Mouse (Mus musculus): ENCODE measurements at regions not wholly inside any gene's neighbourhood (a gene's known extent, or its start where the extent isn't known, plus 50 kb on each side); places are given as distances from the start of the nearest gene placed in this dataset.
"Not testable (repeated sequence)": the region's sequence is repeated elsewhere in the genome, so short reads cannot be mapped to it uniquely, and the experiment has no call there.

- DNase-seq (ENCODE audit: low read depth, low spot score): no peak
Observed at GRCm38 (mm10) chr1:102062268-102062667, 2289.7 kb downstream of the Cntnap5b start.

- peak; percentile 35 for DNase-seq (ENCODE audit: low read depth, low spot score)
Observed at GRCm38 (mm10) chr1:102105658-102106057, 2333.1 kb downstream of the Cntnap5b start.

- peak; percentile 80 for DNase-seq (ENCODE audit: low read depth, low spot score)
Observed at GRCm38 (mm10) chr1:102139021-102139420, 2366.5 kb downstream of the Cntnap5b start.

- peak; percentile 64 for DNase-seq (ENCODE audit: low read depth, low spot score)
Observed at GRCm38 (mm10) chr1:102146368-102146767, 2373.8 kb downstream of the Cntnap5b start.

- DNase-seq (ENCODE audit: low read depth, low spot score): peak; percentile 19
Observed at GRCm38 (mm10) chr1:102166649-102167048, 2394.1 kb downstream of the Cntnap5b start.

GRCm38 (mm10) chr1:102170566-102171286 lies 2398.2 kb downstream of the Cntnap5b start:
- no peak for DNase-seq (ENCODE audit: low read depth, low spot score)

GRCm38 (mm10) chr1:102185925-102186324 lies 2413.4 kb downstream of the Cntnap5b start:
- peak; percentile 34 for DNase-seq (ENCODE audit: low read depth, low spot score)

GRCm38 (mm10) chr1:102235473-102235872 lies 2462.9 kb downstream of the Cntnap5b start:
- DNase-seq (ENCODE audit: low read depth, low spot score): peak; percentile 57

- DNase-seq (ENCODE audit: low read depth, low spot score): not testable (repeated sequence)
Observed at GRCm38 (mm10) chr1:102263126-102263860, 2490.7 kb downstream of the Cntnap5b start.

- not testable (repeated sequence) for DNase-seq (ENCODE audit: low read depth, low spot score)
Observed at GRCm38 (mm10) chr1:102264457-102264856, 2491.9 kb downstream of the Cntnap5b start.

- no peak for DNase-seq (ENCODE audit: low read depth, low spot score)
Observed at GRCm38 (mm10) chr1:102274456-102274855, 2493.9 kb upstream of the Cdh20 start.

GRCm38 (mm10) chr1:102288288-102288687 lies 2480.0 kb upstream of the Cdh20 start:
- DNase-seq (ENCODE audit: low read depth, low spot score): no peak

- DNase-seq (ENCODE audit: low read depth, low spot score): no peak
Observed at GRCm38 (mm10) chr1:102303526-102303925, 2464.8 kb upstream of the Cdh20 start.

- peak; percentile 54 for DNase-seq (ENCODE audit: low read depth, low spot score)
Observed at GRCm38 (mm10) chr1:102353136-102353535, 2415.2 kb upstream of the Cdh20 start.

- not testable (repeated sequence) for DNase-seq (ENCODE audit: low read depth, low spot score)
Observed at GRCm38 (mm10) chr1:102357911-102358310, 2410.4 kb upstream of the Cdh20 start.

- peak; percentile 65 for DNase-seq (ENCODE audit: low read depth, low spot score)
Observed at GRCm38 (mm10) chr1:102378613-102379012, 2389.7 kb upstream of the Cdh20 start.
